Mouse (Mus musculus): ENCODE results near the gene Ggact. TPM values are rescaled to one million over a fixed set of nuclear protein-coding genes. Genes with fewer than 3 reads are reported as not detected.

The Ggact gene
- total RNA-seq, 1 experiment from 2014 or later, result 40.9 TPM

- no peak for DNase-seq
Measured at GRCm38 (mm10) chr14:122900679-122901078, 12.9 kb downstream of the Ggact start.

DNA sequence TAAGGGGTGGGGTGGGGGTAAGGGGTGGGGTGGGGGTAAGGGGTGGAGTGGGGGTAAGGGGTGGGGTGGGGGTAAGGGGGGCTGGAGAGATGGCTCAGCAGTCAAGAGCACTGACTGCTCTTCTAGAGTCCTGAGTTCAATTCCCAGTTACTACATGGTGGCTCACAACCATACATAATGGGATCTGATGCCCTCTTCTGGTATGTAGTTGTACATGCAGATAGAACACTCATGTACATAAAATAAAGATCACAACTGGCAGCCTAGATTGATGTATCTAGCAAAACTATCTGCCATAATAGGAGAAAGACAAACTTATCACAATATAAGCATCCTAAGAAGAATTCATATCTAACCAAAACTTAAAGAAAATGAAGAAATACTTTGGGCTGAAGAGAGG is 15.0 kb downstream of the Ggact start:
- no peak for DNase-seq

DNA sequence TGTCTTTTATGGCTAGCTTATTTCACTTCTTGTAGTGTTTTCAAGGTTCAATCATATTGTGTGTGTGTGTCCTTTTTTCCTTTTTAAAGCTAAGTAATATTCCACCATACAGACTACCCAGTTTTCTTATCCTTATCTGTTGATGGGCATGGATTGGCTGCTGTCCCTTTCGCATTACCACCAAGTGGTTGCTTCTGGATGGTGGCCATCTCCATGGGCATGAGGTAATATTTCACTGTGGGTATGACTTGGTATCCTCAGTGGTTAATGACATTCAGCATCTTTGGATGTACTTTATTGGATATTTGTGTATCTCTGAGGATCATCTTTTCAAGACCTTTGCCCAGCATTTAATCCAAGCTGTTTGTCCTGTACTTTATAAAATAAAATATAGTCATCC is 17.5 kb downstream of the Ggact start:
- DNase-seq, result no peak

- DNase-seq, result no peak
Measured at GRCm38 (mm10) chr14:122891470-122891968, 22.0 kb downstream of the Ggact start.

- DNase-seq, result no peak
Measured at GRCm38 (mm10) chr14:122888480-122888872, 25.1 kb downstream of the Ggact start.

DNA sequence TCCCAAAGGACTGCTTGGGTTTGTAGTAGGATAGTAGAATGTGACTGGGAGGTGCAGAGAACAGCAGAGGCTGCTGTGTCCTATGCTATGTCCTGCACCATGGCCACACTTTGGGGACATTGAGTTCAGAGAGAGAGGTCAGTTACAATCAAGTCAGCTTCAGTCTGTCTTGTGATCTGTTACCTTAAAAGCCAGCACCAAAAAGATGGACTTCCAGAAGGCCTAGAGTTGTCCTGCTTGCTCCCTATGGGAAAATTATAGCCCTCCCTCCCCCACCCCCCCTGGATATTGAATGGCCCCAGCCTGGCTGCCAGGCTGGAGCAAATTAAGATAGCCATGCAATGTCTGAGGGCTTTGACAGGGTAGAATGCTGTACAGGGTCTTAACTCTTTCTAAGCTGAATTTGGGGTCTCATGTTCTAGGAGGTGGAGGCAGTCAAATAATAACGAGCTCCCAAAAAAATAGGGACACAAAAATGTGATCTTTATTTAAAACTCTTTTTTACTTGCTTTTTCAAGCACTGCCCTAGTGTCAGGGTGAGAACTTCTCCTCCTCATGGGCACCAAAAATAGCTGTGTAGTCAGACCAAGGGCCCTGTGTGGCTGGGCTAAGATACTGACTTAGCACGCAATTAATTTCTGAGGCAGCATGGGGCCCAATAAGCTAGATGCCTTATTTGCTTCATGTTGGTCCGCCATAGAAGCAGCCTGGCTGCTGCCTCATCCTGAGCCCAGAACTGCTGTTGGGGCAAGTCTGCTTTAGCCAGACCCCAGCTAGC is 25.7 kb downstream of the Ggact start:
- DNase-seq, result no peak

GRCm38 (mm10) chr14:122887278-122887677 is 26.3 kb downstream of the Ggact start:
- no peak for DNase-seq

DNA sequence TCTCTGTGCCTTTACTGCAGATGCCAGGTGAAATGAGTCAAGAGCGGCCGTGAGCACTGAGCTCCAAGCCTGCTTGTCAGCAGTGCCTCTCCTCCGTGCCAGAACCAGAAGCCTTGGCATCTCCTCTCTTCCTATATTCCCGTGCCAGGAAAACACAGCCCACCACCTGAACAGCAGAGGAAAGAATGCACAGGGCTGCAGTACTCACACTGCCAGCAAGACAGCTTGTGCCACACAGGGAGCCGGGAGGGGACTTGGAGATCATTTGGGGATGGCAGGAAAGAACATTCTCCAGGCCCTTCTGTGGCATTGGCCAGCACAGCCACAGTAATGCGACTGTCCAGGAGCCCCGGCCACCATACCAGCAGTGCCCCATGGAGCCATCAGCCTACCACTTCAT is 27.7 kb downstream of the Ggact start:
- no peak for DNase-seq

- DNase-seq, result no peak
Measured at GRCm38 (mm10) chr14:122883821-122884584, 29.6 kb downstream of the Ggact start.

DNA sequence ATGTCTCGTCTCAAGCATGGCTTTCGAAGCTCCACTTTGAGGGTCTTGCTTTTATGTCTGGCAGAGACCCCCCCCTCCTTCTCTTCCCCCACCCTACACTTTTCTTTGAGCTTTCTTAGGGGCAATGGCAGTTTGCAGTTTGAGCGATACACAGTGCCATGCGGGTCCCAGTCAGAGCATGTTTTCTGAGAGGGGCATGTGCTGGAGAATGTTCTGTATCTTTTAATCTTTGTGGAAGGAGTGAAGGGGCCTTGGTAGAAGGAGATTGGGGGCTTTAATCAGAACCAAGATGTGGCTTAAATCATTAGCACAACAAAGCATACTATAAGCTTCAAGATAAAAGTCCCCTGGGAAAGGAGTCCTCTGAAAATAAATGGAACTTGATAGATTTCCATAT is 30.1 kb downstream of the Ggact start:
- no peak for DNase-seq

- no peak for DNase-seq
Measured at GRCm38 (mm10) chr14:122882795-122883409, 30.7 kb downstream of the Ggact start.

DNA sequence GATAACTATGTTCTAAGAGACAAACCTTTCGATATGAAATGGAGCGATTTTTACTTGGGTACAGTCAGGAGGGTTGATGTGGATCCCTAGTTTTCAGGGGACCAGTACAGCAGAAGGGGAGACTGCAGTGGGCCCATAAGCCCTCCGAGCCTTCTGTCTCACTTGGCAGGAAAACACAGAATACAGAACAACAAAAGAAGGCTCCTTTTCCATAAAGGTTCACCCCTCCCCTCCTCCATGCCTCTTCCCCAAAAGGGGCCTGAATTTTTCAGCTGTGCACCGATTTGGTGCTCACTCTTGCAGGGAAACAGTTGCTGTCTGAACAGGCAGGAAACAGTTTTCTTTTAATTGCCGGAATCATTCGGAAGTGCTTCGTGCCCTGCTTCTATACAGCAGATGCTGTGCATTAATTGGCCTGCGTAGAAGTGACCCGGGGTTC is 31.3 kb downstream of the Ggact start:
- DNase-seq, result no peak

DNA sequence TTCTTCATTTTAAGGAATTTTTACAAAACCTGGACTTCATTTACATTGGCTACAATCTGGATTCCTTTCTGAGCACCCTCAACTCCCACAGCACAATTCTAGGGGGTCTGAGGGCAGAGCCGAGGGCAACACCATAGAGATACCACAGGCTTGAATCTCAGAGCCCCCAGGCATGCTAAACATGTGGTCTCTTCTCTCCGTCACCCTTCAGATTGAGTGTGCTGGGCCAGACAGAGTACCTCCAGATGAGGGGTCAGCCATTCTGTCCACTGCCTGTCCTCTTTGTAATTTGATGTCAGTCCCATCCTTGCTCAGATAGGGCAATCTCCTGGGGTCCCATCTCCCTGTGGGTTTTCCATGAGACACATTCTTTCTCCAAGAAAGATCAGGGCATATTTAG is 31.9 kb downstream of the Ggact start:
- DNase-seq, result no peak

GRCm38 (mm10) chr14:122880291-122880690 is 33.3 kb downstream of the Ggact start:
- no peak for DNase-seq

- no peak for DNase-seq
Measured at GRCm38 (mm10) chr14:122877787-122878186, 35.8 kb downstream of the Ggact start.

- DNase-seq, result peak; percentile 29
Measured at GRCm38 (mm10) chr14:122876723-122877122, 36.8 kb downstream of the Ggact start.

GRCm38 (mm10) chr14:122876163-122876562 is 37.4 kb downstream of the Ggact start:
- peak; percentile 83 for DNase-seq

DNA sequence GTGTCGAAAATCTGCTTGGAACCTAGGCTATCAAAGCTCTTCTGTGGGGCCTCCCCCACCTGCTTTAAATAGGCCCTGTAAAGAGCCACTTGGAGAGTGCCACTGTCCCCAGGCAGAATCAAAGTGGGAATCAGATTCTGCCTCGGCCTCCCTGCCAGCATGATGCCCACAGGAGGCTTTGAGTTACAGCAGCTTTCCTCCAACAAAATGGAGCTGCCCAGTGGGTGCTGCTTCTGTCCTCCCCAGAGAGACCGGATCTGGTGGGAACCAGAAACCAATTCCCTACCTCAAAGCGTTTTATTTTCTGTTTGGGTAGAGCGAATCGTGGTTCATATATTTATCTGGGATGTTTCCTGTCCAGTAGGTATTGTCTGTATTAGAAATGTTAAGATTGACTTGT is 37.9 kb downstream of the Ggact start:
- no peak for DNase-seq

- DNase-seq, result no peak
Measured at GRCm38 (mm10) chr14:122875056-122875455, 38.5 kb downstream of the Ggact start.

DNA sequence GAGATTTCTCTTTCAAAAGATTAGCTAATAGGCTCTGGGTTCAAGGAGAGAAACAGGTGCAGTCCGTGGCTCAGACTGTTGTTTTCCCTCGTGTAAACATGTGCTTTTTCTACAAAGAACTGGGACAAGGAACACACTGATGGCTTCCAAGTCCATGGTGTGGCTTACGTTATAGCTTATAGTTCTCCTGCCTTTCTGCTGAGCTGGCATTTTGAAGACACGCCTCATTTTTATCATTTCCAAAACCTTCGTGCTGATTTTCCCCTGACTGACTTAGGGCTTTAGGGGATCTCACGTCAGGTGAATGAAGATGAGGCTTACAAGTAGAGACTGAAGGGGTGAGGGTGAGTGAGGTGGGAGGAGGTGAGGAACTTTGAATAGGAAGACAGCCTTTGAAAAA is 40.9 kb downstream of the Ggact start:
- no peak for DNase-seq

- DNase-seq, result no peak
Measured at GRCm38 (mm10) chr14:122871841-122872580, 41.5 kb downstream of the Ggact start.

- DNase-seq, result peak; percentile 70
Measured at GRCm38 (mm10) chr14:122869831-122870230, 43.7 kb downstream of the Ggact start.

All from adrenal gland, postnatal 14 days (tissue).